Mouse (Mus musculus) liver, embryonic 14.5 days (tissue): ENCODE data around the gene Plxna4.

ENCODE experiments used
- CTCF ChIP-seq: IDR thresholded peaks from 2 replicates; pipeline ENCODE4 v1.5.1; 2016; ENCODE audit warnings: antibody characterized with exemption, low read depth, control low read depth
- EP300 ChIP-seq: IDR thresholded peaks from 2 replicates; pipeline ENCODE4 v1.6.1; 2016; ENCODE audit warnings: antibody characterized with exemption, low read depth

GRCm38 (mm10) chr6:32540155-32540554 is 47.8 kb downstream of the Plxna4 start:
- no peak for TF ChIP-seq CTCF
- no peak for TF ChIP-seq EP300
